Mouse (Mus musculus): ENCODE data around the gene Ccdc114. TPM values are rescaled to one million over a fixed set of nuclear protein-coding genes. Genes with fewer than 3 reads are reported as not detected.
"Not testable (repeated sequence)": the region's sequence is repeated elsewhere in the genome, so short reads cannot be mapped to it uniquely, and the experiment has no call there.

Ccdc114 gene
- total RNA-seq (2021): under 1 TPM; 0.28 to 0.45 TPM
- long read RNA-seq, experiment 1, partial matches to known transcripts: 0 of 1 reads
- long read RNA-seq, experiment 1, other reads (novel, unspliced or antisense): 0 of 1 reads
- long read RNA-seq, experiment 2: 0 reads

DNA sequence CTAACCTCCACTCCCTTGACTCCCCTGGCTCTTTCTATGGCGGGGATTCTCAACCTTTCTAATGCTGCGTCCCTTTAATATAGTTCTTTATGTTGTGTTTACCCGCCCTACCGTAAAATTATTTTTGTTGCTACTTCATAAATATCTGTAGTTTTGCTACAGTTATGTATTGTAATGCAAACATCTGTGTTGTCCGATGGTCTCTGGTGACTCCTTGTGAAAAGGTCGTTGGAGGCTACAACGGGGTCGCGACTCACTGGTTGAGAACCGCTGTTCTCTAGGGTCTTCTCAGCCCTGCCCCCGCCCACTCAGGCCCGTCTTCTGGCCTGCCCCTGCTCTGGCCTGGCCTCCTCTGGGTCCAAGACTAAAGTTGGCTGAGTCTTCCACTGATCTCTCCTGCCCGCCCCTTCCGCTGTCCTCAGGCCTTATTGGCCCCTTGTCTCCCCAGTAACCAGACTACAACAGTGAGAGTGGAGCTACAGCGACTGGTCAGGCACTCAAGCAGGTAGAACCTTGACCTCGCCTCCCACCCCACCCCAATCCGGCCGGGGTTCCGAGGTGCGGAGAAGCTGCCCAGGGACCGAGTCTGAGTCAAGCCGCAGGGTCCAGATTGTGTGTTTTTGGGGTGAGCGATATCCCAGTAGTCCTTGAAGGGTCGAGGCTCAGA, at the start of gene Ccdc114:
Ccdc114 (plus strand) TSS at position 311 of the 667 bp plus-strand sequence.
- no peak for TF ChIP-seq CTCF (IDR thresholded peaks at IDR 0.05)
- Histone ChIP-seq H3K4me3 (peak within 1 kb of the TSS; percentile 81), H3K27ac (peak within 1 kb of the TSS; percentile 95)
- peak; percentile 87 for DNase-seq
- intact Hi-C loops (cut with DNase I): loop anchor here (2.0 kb wide), 1 partner anchor 27 kb away; the partner anchor contains the start of genes Syngr4 and Tmem143

GRCm38 (mm10) chr7:45876895-45877294, 47.0 kb upstream of the Ccdc114 start:
- Histone ChIP-seq H3K27ac (no peak overlapping the region), H3K4me3 (no peak overlapping the region)
- no peak for TF ChIP-seq CTCF (IDR thresholded peaks at IDR 0.05)
- intact Hi-C loops (cut with DNase I): no loop called here
- DNase-seq: no peak

- DNase-seq; H3K27ac ChIP-seq; intact Hi-C loops (cut with DNase I); H3K4me3 ChIP-seq: not testable (repeated sequence)
These were observed 45.6 kb upstream of the Ccdc114 start, which contains the start of gene Grin2d for GRCm38 (mm10) chr7:45878278-45878677. Gene Grin2d, minus strand, starts transcription at chr7:45878378.

- Histone ChIP-seq H3K27ac (no peak overlapping the region), H3K4me3 (no peak overlapping the region)
- DNase-seq: peak; percentile 15
- intact Hi-C loops (cut with DNase I): no loop called here
- TF ChIP-seq CTCF (IDR thresholded peaks at IDR 0.05): no peak
These were observed 43.3 kb upstream of the Ccdc114 start for GRCm38 (mm10) chr7:45880531-45880930.

DNA sequence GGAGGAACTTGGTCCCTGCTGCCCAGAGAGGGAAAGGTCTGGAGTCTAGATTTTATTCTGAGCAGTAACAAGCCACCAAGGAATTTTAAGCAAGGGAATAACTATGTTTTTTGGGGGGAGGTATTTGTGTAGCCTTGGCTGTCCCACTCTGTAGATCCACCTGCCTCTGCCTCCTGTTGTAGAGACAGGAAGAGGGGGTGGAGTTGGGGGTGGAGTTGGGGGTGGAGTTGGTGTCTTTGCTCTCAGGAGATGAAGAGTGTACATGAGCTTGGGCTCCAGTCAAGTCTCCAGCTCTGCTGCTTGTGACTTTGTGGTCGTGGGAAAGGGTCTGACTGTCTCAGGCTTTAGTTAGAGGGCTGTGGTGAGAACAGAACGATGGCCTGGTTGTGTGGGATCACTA, 42.9 kb upstream of the Ccdc114 start:
- no peak for DNase-seq
- Histone ChIP-seq H3K27ac (no peak overlapping the region), H3K4me3 (no peak overlapping the region)
- no peak for TF ChIP-seq CTCF (IDR thresholded peaks at IDR 0.05)
- intact Hi-C loops (cut with DNase I): no loop called here

DNA sequence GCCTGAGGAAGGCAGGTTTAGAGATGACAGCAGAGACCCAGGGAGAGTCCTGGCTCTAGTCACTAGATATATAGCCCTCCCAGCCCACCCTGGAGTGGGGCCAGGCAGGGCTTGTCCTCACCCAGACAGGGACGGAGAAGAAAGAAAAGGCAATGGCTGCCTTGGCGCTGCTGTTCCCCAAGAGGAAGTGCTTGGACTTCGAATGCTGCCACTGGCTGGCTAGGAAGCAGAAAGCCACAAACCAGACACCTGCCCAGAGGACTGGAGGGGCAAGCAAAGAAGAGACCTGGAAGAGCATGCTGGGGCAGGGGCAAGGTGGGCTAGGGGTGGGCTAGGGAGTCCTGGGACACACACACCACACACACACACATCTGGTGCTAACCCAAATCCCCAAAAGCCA, 36.6 kb upstream of the Ccdc114 start:
- Histone ChIP-seq H3K27ac (no peak overlapping the region), H3K4me3 (no peak overlapping the region)
- no peak for TF ChIP-seq CTCF (IDR thresholded peaks at IDR 0.05)
- intact Hi-C loops (cut with DNase I): no loop called here
- DNase-seq: no peak

- TF ChIP-seq CTCF (IDR thresholded peaks at IDR 0.05): no peak
- no peak overlapping the region for H3K27ac ChIP-seq
- intact Hi-C loops (cut with DNase I): no loop called here
- no peak overlapping the region for H3K4me3 ChIP-seq
- DNase-seq: no peak
These were observed 31.2 kb upstream of the Ccdc114 start for GRCm38 (mm10) chr7:45892651-45893050.

DNA sequence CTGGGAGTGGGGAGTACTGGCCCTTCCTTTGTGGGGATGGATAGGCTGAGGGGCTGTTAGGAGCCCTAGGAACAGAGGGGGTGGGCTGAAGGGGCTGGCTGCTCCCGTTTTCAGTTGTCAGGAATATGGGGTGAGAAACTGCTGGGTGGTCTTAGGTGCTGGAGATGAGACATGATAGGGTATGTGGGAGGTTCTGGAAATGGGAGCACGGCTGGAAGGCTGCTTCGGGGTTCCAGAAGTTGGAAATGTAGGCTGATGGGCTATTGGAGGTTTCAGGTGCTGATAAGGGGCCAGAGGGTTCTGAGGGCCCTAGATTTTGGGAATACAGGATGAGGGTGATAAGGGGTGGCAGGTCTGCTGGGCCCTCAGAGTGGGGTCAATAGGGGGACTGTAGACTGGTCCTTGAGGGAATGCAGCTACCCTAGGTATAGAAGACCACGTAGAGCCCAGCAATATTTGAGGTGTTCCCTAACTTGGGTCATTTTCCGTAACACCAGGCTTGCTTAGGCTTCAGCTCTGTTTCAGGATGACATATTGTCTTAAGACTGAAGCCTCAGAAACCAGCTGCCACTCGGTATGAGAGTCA, 27.8 kb upstream of the Ccdc114 start:
- intact Hi-C loops (cut with DNase I): loop anchor here (2.0 kb wide), 2 partner anchors 23 to 27 kb away; partner anchors contain the start of gene Kdelr1

DNA sequence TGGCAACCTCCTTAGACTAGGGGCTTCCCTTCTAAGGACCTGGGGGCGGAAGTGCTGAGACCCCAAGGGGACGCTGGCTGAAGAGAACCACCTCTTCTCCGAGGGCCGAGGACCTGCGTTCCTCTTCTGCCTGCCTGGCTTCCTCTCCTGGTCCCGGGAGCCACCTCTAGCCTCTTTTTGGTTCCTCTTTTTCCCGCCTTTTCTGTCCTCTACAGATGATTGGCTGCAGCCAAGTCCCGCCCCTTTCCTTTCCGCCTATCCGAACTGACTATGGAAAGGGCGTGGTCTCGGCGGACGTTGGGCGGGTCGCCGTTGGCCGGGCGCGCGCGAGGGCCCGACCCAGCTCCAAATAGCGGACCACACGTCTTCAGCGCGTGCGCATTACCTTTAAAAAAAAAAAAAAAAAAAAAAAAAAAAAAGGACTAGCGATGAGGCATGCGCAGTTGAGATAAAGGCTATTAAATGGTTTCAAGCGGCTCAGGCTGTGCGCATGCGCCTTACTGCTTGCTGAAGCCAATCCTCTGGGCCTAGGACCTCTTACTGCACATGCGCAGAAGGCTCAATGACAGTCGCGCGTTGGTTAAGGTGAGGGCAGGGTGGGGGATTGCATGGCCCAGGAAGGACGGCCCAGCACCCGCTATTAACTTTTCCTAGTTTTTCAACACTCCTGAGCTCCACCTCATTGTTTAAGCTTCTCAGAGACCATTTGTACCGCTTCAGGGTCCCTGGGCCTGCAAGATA, 27.2 kb upstream of the Ccdc114 start, which contains the start of the genes Syngr4 and Tmem143:
Syngr4 (minus strand) TSS at position 198 of the 741 bp plus-strand sequence.
Tmem143 (plus strand) TSS at position 425 of the 741 bp plus-strand sequence.
- intact Hi-C loops (cut with DNase I): loop anchor here (2.0 kb wide), 2 partner anchors 24 to 26 kb away; partner anchors contain the start of gene Kdelr1
- Histone ChIP-seq H3K4me3 (peak within 1 kb of the TSS; percentile 77), H3K27ac (peak within 1 kb of the TSS; percentile 94)
- no peak for TF ChIP-seq CTCF (IDR thresholded peaks at IDR 0.05)
- peak; percentile 99 for DNase-seq

More for the DNA sequence above, 27.8 kb upstream of the Ccdc114 start:
- Histone ChIP-seq H3K27ac (no peak overlapping the region), H3K4me3 (peak overlapping the region; percentile 22; the same call in 1 of the 2 replicates)
- no peak for TF ChIP-seq CTCF (IDR thresholded peaks at IDR 0.05)
- DNase-seq: no peak

DNA sequence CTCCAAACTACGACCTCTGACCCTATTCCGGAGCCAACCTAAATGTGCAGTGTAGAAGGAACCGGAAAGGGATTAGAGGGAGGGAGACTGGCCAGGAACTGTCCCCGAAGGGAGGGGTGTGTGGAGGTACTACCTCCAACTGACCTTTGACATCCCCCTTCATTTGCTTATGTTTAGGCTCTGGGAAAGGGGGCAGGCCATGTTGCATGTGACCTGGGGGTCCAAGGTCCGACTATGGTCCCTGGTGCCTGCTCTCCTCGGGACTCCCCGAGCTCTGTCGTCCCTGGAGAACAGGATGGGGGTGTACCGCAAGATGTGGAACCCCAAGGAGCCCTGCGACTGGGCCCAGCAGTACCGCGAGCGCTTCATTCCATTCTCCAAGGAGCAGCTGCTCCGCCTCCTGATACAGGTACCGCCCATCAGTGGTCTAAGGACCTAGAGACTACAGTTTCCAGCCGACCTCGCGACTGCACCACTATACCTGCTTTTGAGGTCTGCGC, 26.6 kb upstream of the Ccdc114 start:
- TF ChIP-seq CTCF (IDR thresholded peaks at IDR 0.05): no peak
- peak overlapping the region; percentile 94 for H3K27ac ChIP-seq
- peak; percentile 64 for DNase-seq
- H3K4me3 ChIP-seq: peak overlapping the region; percentile 77
- intact Hi-C loops (cut with DNase I): loop anchor here (2.0 kb wide), 2 partner anchors 25 kb away; partner anchors contain the start of gene Kdelr1

DNA sequence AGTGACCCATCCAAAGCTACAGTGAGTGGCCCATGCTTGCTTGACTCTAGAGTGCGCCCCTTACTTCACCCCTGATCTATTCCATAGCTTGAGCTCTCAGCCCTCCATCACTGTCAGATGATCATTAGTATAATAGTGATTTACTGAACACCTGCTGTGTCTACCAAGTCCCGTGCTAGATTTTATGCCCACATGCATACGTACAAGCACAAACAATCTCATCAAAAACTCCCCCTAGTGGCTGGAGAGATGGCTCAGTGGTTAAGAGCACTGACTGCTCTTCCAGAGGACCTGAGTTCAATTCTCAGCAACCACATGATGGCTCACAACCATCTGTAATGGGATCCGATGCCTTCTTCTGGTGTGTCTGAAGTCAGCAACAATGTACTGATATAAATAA, 25.7 kb upstream of the Ccdc114 start:
- DNase-seq; intact Hi-C loops (cut with DNase I): not testable (repeated sequence)
- peak; percentile 44 for TF ChIP-seq CTCF (IDR thresholded peaks at IDR 0.05)
- Histone ChIP-seq H3K4me3 (peak overlapping the region; percentile 77), H3K27ac (peak overlapping the region; percentile 94; the same call in 1 of the 2 replicates)

DNA sequence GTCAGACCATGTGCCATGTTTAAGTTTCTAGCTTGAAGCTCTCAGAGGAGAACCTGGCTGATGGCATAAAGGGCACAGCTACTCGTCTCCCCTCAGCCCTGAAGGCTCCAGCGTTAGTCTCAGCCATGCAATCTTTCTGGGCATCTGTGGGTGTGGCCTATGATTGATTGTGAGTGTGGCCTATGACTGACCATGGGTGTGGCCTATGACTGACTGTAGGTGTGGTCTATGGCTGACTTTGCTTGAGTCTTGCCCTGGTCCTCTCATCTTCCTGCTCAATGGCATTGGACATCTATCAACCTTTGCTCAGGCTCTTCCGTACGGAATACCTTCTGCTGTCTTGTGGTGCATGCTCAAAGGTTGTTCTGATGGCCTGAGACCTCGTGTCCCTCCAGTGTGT, 22.3 kb upstream of the Ccdc114 start:
- no peak for TF ChIP-seq CTCF (IDR thresholded peaks at IDR 0.05)
- H3K4me3 ChIP-seq: no peak overlapping the region
- H3K27ac ChIP-seq: no peak overlapping the region
- no peak for DNase-seq
- intact Hi-C loops (cut with DNase I): no loop called here

Measured in gastrocnemius, adult 2 months (tissue).